Mouse (Mus musculus) heart, postnatal 0 days (tissue): ENCODE measurements around the gene Ifnar1.

Experiments
- CTCF ChIP-seq: IDR thresholded peaks from 2 replicates; pipeline ENCODE4 v1.5.1; 2016; ENCODE audit warnings: antibody characterized with exemption, control low read depth, low read depth
- EP300 ChIP-seq: IDR thresholded peaks from 2 replicates; pipeline ENCODE4 v1.6.1; 2016; ENCODE audit warnings: antibody characterized with exemption, low read depth

DNA sequence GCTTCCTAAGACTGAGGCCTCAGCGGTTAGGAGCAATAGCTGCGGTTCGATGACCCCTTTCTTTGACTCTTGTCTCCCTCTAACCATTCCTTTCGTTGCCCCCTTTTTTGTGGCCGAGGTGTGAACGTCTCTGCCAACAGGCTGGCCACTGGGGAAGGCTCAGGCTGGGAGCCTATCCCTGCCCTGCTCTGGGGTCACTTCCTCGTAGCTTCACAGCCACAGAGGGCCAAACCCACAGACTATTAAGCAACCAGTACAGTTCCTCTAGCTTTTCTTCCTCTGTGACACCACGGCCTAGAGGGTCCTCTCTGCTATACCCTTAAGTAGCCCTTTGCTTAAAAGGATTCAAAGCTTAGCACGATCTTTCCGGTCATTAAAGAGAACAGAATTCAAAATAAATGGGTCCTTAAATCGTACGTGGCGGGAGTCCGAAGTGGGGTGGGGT, 61.4 kb downstream of the Ifnar1 start:
- no peak for TF ChIP-seq CTCF
- TF ChIP-seq EP300 = no peak
